Mouse (Mus musculus) liver, adult 2 months (tissue): ENCODE measurements around the gene Map3k5. TPM values are rescaled to one million over a fixed set of nuclear protein-coding genes. Genes with fewer than 3 reads are reported as not detected.

Experiments
- DNase-seq: peaks from one replicate; pipeline ENCODE4 v3.0.0-alpha.2; 2011; ENCODE audit warnings: low read depth, low spot score; ENCODE audit errors: extremely low read depth
- H3K27ac ChIP-seq: fragments of 200-500 bp; replicated peaks from 2 replicates; pipeline ENCODE4 v1.5.1; 2012; ENCODE audit warnings: low read depth, mild to moderate bottlenecking, control low read depth, inconsistent platforms, low read length; ENCODE audit not compliant: insufficient read depth
- H3K27me3 ChIP-seq: fragments of 200-500 bp; 2 replicates; pipeline ENCODE4 v1.6.1; 2012; ENCODE audit warnings: mild to moderate bottlenecking, moderate library complexity, low read length, inconsistent platforms; ENCODE audit not compliant: control insufficient read depth, insufficient read depth
- H3K36me3 ChIP-seq: fragments of 200-500 bp; 2 replicates; pipeline ENCODE4 v1.6.1; 2012; ENCODE audit warnings: low read length, inconsistent platforms; ENCODE audit not compliant: control insufficient read depth, insufficient read depth
- H3K4me1 ChIP-seq: fragments of 200-500 bp; 2 replicates; pipeline ENCODE4 v1.6.1; 2011; ENCODE audit warnings: low read length; ENCODE audit not compliant: control insufficient read depth, insufficient read depth
- H3K4me3 ChIP-seq: fragments of 200-500 bp; 2 replicates; pipeline ENCODE4 v1.5.1; 2011; ENCODE audit warnings: low read depth, mild to moderate bottlenecking, control low read depth, low read length, moderate library complexity; ENCODE audit not compliant: insufficient read depth
- H3K79me2 ChIP-seq: fragments of 200-500 bp; 2 replicates; pipeline ENCODE4 v1.6.1; 2012; ENCODE audit warnings: inconsistent platforms, mild to moderate bottlenecking, low read length, moderate library complexity; ENCODE audit not compliant: control insufficient read depth, insufficient read depth
- H3K9ac ChIP-seq: fragments of 200-500 bp; 2 replicates; pipeline ENCODE4 v1.6.1; 2012; ENCODE audit warnings: low read depth, mild to moderate bottlenecking, control low read depth, inconsistent platforms, low read length
- CTCF ChIP-seq: fragments of 200-500 bp; IDR thresholded peaks from 2 replicates; pipeline ENCODE4 v1.5.1; 2011; ENCODE audit warnings: low read depth, low read length, control low read depth
- POLR2A ChIP-seq: fragments of 200-500 bp; IDR thresholded peaks from 2 replicates; pipeline ENCODE4 v1.6.1; 2011; ENCODE audit warnings: low read length, control low read depth; ENCODE audit not compliant: insufficient read depth; ENCODE audit errors: extremely low read depth
- WGBS: fragments of 180-500 bp; shearing (Covaris S2); methylation state at CpG from one replicate; pipeline ENCODE4 v1.1.7; 2018; 5-methylcytosine and 5-hydroxymethylcytosine counted together
- polyA plus RNA-seq: library from polyadenylated mRNA; depleted of rRNA; stranded (reverse); fragments of >200 nt; gene quantifications from 2 replicates; pipeline ENCODE4 v1.2.3, GENCODE M21; 2012
- total RNA-seq: library from RNA; depleted of rRNA; stranded (reverse); fragments of >200 nt; gene quantifications from 2 replicates; pipeline ENCODE4 v1.2.3, GENCODE M21; 2014

Gene Map3k5
- total and polyA plus RNA-seq, 2 experiments: 2.9 to 25.4 TPM

DNA sequence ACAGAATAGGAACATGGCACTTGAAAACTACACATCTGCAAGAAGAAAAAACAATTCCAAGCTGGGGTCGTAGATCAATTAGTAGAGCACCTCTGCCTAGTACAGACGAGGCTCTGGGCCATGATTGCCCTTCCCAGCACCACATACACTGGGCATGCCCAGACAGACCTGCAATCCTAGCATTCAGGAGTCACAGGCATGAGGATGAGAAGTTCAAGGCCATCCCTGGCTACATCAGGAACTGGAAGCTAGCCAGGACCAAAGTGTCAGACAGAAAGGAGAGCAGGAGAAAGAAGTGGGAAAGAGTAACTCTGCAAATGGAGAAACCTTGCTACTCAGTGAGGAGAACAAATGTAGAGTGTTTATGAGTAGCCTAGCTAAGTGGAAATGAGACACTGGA is 34.1 kb upstream of the Map3k5 start:
- peaks cover 11% of the 10 kb centered on the region for H3K4me1 ChIP-seq
- H3K27ac ChIP-seq: no peak overlapping the region
- peak; percentile 78 for DNase-seq
- 23% methylated on average over 2 of the region's 2 CpGs for WGBS
- no peak overlapping the region for H3K4me3 ChIP-seq
- H3K27me3 ChIP-seq: no peaks in the 10 kb centered on the region
- H3K36me3 ChIP-seq: peaks cover 10% of the 10 kb centered on the region
- no peak overlapping the region for H3K9ac ChIP-seq
- H3K79me2 ChIP-seq: no peaks in the 10 kb centered on the region; the same call in 1 of the 2 replicates
- no peak for TF ChIP-seq CTCF
- no peak for TF ChIP-seq POLR2A

DNA sequence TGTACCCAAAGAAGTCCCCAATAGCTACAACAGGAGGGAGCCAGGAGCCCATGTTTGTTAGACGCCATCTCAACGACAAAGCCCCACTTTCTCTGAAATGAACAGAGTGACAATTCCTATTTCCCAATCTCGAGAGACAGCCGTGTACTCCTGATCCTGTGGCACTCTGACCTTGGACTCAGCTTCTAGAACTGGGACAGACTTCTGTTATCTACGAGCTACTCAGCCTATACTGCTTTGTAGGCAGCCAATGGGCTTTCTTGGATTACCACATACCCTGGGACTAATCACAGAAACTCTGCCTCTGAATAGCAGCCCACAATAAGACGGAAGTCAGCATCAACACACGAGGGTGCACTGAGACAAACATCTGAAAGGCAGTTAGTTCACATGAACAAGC is 32.3 kb upstream of the Map3k5 start:
- WGBS: 26% methylated on average over 7 of the region's 7 CpGs
- no peaks in the 10 kb centered on the region; the same call in 1 of the 2 replicates for H3K79me2 ChIP-seq
- no peak for TF ChIP-seq CTCF
- TF ChIP-seq POLR2A: no peak

DNA sequence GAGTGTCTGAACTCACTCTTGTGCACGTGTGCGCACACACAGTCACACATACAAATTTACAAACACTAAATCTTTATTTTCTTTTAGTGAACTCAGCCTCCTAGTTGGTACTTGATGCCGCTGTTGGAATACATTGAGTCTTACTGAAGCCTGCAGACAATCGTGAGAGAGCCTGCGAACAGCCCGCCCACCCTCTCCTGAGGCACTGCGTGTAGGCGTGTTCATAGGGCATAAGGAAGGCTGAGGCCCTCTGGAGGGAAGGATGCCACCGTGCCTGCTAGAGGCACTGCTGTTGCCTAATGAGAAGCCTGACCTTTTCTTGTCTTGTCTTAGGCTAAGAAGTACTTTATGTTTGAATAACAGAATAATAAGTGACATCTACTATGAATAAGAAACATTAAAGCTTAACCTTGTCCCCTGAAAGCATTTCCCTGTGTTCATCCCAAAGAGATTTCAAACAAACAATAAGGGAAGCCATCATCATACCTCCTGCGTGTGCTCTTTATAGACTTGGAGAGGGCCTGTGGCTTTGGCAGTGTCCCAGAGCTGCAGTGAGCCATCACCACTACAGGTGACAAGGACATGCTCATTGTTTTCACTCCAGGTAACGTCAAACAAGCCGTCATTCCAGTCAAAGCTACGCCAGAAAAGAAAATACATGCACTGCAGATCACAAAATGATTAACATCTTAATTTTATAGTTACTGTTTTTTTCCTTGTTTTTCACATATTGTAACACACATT is 30.0 kb upstream of the Map3k5 start:
- DNase-seq: no peak
- Histone ChIP-seq H3K79me2 (no peaks in the 10 kb centered on the region; the same call in 1 of the 2 replicates), H3K9ac (no peak overlapping the region), H3K27me3 (no peaks in the 10 kb centered on the region), H3K36me3 (peaks cover 5% of the 10 kb centered on the region), H3K4me3 (no peak overlapping the region), H3K4me1 (peaks cover 18% of the 10 kb centered on the region), H3K27ac (no peak overlapping the region)
- 74% methylated on average over 13 of the region's 13 CpGs for WGBS
- TF ChIP-seq CTCF (no peak), POLR2A (no peak)

More for the DNA sequence above, 32.3 kb upstream of the Map3k5 start:
- Histone ChIP-seq H3K4me3 (no peak overlapping the region), H3K27me3 (no peaks in the 10 kb centered on the region), H3K9ac (no peak overlapping the region), H3K36me3 (peaks cover 10% of the 10 kb centered on the region), H3K4me1 (peaks cover 13% of the 10 kb centered on the region), H3K27ac (no peak overlapping the region)
- peak; percentile 77 for DNase-seq

DNA sequence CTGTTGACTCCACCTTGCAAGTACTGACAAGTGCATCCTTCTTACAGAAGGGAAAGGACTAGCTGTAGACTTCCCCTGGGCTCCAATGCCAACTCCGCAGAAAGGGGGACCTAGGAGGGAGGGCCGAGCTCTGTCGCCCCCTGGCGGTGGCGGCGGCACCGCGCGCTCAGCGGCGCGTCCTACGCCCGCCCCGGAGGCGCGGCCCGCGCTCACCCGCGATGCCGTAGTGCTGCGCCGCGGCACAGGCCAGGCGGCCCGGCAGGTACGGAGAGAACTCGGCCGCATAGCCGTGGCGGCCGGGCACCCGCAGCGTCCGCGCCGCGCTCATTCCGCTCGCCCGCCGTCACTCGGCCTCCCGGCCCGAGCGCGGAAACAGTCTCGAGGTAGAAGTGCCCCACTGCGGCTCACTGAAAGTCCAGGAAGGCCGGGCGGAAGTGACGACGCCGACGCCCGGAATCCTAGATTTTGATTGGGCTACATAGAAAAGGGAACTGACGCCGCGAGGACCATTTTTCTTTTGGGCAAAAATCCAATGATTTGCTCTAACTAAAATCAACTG is 26.9 kb upstream of the Map3k5 start, which contains the start of gene Pex7:
Pex7 (minus strand) TSS at position 444 of the 559 bp plus-strand sequence.
- peak within 1 kb of the TSS; percentile 100 for H3K9ac ChIP-seq
- peak; percentile 95 for TF ChIP-seq CTCF
- peak; percentile 67; the same call in 1 of the 2 replicates for TF ChIP-seq POLR2A
- peak within 1 kb of the TSS; percentile 98 for H3K4me3 ChIP-seq

DNA sequence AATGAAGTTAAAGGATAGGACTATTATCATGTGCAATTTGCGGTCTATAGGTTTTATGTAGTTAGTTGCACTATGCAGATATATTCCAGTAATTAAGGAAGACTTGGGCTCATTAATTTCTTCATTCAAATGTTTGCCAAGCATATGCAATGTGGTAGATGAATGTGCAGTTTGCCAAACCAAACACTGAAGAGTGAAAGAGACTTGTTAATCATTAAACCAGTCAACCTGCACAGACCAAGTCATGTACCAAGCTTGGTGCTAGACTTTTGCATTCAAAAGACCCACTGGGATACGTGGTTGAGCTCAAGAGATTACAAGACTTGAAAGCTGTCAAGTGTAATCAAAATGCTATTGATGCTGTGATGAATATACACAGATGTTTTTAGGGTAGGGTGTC is 26.2 kb upstream of the Map3k5 start:
- 18% methylated on average over 2 of the region's 2 CpGs for WGBS
- no peak overlapping the region for H3K9ac ChIP-seq

More for the DNA sequence above, 26.9 kb upstream of the Map3k5 start, which contains the start of gene Pex7:
- under 1% methylated on average over 60 of the region's 60 CpGs for WGBS
- peaks cover 10% of the 10 kb centered on the region; the same call in 1 of the 2 replicates for H3K4me1 ChIP-seq
- peaks cover 5% of the 10 kb centered on the region; the same call in 1 of the 2 replicates for H3K36me3 ChIP-seq
- no peaks in the 10 kb centered on the region for H3K27me3 ChIP-seq
- DNase-seq: peak; percentile 88
- no peaks in the 10 kb centered on the region; the same call in 1 of the 2 replicates for H3K79me2 ChIP-seq
- peak within 1 kb of the TSS; percentile 99 for H3K27ac ChIP-seq

More for the DNA sequence above, 26.2 kb upstream of the Map3k5 start:
- Histone ChIP-seq H3K79me2 (no peaks in the 10 kb centered on the region; the same call in 1 of the 2 replicates), H3K27me3 (no peaks in the 10 kb centered on the region), H3K4me3 (no peak overlapping the region), H3K27ac (peak overlapping the region; percentile 65; the same call in 1 of the 2 replicates), H3K36me3 (peaks cover 5% of the 10 kb centered on the region; the same call in 1 of the 2 replicates), H3K4me1 (peaks cover 7% of the 10 kb centered on the region; the same call in 1 of the 2 replicates)
- no peak for TF ChIP-seq POLR2A
- no peak for TF ChIP-seq CTCF
- peak; percentile 96 for DNase-seq
